Mouse (Mus musculus) testis, adult 2 months (tissue): ENCODE measurements at regions not wholly inside any gene's neighbourhood (a gene's known extent, or its start where the extent isn't known, plus 50 kb on each side); places are given as distances from the start of the nearest gene placed in this dataset.

ENCODE experiments used
- H3K27ac ChIP-seq: fragments of 200-500 bp; 2 replicates; pipeline ENCODE4 v1.5.1; 2012; ENCODE audit warnings: low read depth, low read length; ENCODE audit not compliant: control insufficient read depth, insufficient read depth
- H3K27me3 ChIP-seq: fragments of 200-500 bp; 2 replicates; pipeline ENCODE4 v1.6.1; 2012; ENCODE audit warnings: mild to moderate bottlenecking, low read length, moderate library complexity; ENCODE audit not compliant: control insufficient read depth, insufficient read depth
- H3K36me3 ChIP-seq: fragments of 200-500 bp; 2 replicates; pipeline ENCODE4 v1.6.1; 2012; ENCODE audit warnings: mild to moderate bottlenecking, low read length; ENCODE audit not compliant: control insufficient read depth, insufficient read depth
- H3K4me1 ChIP-seq: fragments of 200-500 bp; 2 replicates; pipeline ENCODE4 v1.6.1; 2012; ENCODE audit warnings: low read length; ENCODE audit not compliant: control insufficient read depth, insufficient read depth
- H3K4me3 ChIP-seq: fragments of 200-500 bp; 2 replicates; pipeline ENCODE4 v1.5.1; 2012; ENCODE audit warnings: low read depth, mild to moderate bottlenecking, low read length, moderate library complexity, mixed read lengths; ENCODE audit not compliant: control insufficient read depth
- CTCF ChIP-seq: fragments of 200-500 bp; IDR thresholded peaks from 2 replicates; pipeline ENCODE4 v1.5.1; 2012; ENCODE audit warnings: low read depth, mild to moderate bottlenecking, inconsistent platforms, low read length, moderate library complexity; ENCODE audit not compliant: control insufficient read depth, insufficient read depth, insufficient replicate concordance
- POLR2A ChIP-seq: fragments of 200-500 bp; IDR thresholded peaks from 2 replicates; pipeline ENCODE4 v1.6.1; 2012; ENCODE audit warnings: low read depth, mild to moderate bottlenecking, inconsistent platforms, low read length, moderate library complexity; ENCODE audit not compliant: control insufficient read depth

DNA sequence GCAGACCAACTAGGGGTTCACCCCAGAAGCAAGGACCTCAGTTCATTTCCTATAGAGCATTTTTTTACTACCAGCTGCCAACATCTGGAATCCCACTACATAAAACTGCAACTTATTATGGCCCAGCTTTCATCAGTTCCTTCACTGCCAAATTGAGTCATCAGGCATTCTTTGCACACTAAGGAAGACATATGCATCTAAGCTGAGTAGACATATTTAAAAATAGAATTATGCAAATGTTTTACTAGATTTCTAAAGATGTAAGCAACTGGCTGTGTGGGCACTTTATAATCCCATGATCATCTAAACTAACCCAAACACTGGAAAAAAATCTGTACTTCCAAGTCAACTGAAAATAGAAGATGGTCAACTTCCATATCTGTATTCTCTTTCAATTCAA is 415.9 kb upstream of the Rarb start:
- no peak overlapping the region for H3K4me3 ChIP-seq
- no peaks in the 10 kb centered on the region for H3K4me1 ChIP-seq
- H3K36me3 ChIP-seq, result no peaks in the 10 kb centered on the region
- no peak overlapping the region for H3K27ac ChIP-seq
- no peaks in the 10 kb centered on the region for H3K27me3 ChIP-seq
- TF ChIP-seq POLR2A (no peak), CTCF (no peak)

DNA sequence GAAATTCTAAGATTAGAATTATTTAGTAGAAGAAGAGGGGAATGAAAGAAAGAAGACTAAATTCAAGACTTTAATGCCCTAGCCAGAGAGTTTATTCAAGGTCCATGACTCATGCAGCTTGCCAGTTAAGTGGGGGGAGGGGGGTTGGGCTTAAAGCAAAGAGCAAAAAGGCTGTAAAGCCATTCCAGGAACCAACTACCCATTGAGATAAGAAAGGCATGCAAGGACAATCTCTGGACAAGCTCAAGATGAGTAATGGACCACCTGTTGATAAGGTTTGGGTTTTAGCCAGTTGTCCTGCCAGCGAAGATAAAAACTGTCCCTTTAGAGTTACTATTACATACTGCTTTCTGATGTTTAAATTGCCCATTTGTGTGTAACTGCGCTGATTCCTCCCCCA is 392.5 kb upstream of the Rarb start:
- H3K27ac ChIP-seq, result no peak overlapping the region
- no peak overlapping the region for H3K4me3 ChIP-seq
- TF ChIP-seq CTCF, result no peak
- TF ChIP-seq POLR2A, result no peak
- H3K36me3 ChIP-seq, result no peaks in the 10 kb centered on the region
- H3K4me1 ChIP-seq, result no peaks in the 10 kb centered on the region
- no peaks in the 10 kb centered on the region for H3K27me3 ChIP-seq

DNA sequence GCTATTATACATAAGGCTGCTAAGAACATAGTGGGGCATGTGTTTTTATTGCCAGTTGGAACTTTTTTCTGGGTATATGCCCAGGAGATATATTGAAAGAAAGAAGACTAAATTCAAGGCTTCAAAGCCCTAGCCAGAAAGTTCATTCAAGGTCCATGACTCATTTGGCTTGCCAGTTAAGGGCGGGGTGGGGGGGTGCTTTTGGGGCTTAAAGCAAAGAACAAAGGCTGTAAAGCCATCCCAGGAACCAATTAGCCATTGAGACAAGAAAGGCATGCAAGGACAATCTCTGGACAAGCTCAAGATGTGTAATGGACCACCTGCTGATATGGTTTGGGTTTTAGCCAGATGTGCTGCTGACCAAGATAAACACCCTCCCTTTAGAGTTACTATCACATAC is 386.7 kb upstream of the Rarb start:
- Histone ChIP-seq H3K4me3 (no peak overlapping the region), H3K36me3 (no peaks in the 10 kb centered on the region), H3K4me1 (no peaks in the 10 kb centered on the region), H3K27me3 (no peaks in the 10 kb centered on the region), H3K27ac (no peak overlapping the region)
- TF ChIP-seq POLR2A (no peak), CTCF (no peak)

DNA sequence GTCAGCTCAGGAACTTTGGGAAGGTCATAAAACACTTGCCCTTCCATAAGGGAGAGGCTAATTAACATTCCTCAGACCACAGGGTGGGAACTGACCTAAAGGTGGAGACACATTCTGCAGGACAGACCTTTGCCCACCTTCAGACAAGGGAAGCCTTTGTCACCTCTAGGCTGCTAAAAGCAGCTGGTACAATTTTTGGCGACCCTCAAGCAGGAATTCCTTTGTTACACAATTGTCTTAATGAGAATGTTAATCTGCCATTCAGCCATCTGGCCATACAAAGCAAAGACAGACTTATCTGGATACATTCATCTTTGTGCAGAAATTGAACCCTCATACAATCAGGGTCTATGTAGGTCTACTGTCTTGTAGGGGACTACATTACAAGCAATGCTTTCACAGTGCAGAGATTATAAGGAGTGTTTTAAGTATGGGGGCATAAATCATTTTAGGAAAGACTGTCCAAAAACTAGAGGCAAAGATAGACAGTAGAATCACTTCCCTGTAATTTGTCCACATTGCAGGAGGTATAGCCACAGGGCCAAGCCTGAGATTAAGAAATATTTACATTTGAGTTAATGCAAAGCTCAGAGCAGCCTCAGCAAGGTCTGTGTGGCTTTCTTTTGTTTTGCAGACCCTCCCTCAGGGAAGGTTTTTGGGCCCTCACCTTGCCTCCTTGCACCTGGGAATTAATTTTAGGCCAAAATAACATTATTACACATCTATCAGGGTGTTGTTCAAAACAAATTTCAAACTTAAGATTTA is 384.5 kb upstream of the Rarb start:
- H3K27ac ChIP-seq, result no peak overlapping the region
- H3K27me3 ChIP-seq, result no peaks in the 10 kb centered on the region
- no peaks in the 10 kb centered on the region for H3K4me1 ChIP-seq
- no peak for TF ChIP-seq POLR2A
- TF ChIP-seq CTCF, result no peak
- no peak overlapping the region for H3K4me3 ChIP-seq
- H3K36me3 ChIP-seq, result no peaks in the 10 kb centered on the region

DNA sequence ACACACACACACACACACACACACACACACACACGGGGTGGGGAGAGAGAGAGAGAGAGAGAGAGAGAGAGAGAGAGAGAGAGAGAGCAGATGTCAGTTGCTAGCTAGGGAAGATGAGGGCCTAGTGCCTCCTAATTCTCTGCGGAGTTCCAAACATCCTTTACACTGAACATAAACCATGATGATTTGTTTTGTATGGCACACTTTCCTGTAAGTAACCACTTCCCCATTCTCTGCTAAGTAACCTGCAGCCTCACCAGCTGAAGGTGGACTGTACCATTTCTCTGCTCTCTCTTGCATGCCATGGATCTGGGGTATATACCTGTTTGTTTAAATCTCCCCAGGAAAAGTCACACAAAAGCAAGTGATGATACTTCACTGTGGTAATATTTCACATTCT is 374.0 kb upstream of the Rarb start:
- Histone ChIP-seq H3K4me3 (no peak overlapping the region), H3K27ac (no peak overlapping the region), H3K4me1 (no peaks in the 10 kb centered on the region), H3K27me3 (no peaks in the 10 kb centered on the region), H3K36me3 (no peaks in the 10 kb centered on the region)
- TF ChIP-seq CTCF (no peak), POLR2A (no peak)

DNA sequence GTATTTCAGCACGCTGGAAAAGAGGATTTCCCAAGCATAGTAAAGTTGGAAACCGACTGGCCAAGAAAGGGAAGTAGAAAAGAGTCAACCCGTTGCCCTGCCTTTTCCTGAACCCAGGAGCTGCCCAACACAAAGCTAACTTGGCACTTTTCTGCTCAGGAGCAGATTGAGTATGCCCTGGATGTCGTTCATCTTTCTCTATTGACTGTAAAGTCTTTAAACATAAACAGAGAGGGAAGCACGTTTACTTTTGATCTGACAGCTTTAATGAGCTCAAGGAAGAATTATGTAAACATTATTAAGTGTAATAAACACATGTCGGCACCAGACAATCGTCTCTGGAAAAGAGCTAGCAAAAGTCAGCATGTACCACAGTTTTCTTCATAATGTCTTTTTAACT is 354.3 kb upstream of the Rarb start:
- Histone ChIP-seq H3K27me3 (no peaks in the 10 kb centered on the region), H3K27ac (no peak overlapping the region), H3K36me3 (no peaks in the 10 kb centered on the region), H3K4me3 (peak overlapping the region; percentile 80), H3K4me1 (peaks cover 8% of the 10 kb centered on the region)
- TF ChIP-seq POLR2A (no peak), CTCF (no peak)

DNA sequence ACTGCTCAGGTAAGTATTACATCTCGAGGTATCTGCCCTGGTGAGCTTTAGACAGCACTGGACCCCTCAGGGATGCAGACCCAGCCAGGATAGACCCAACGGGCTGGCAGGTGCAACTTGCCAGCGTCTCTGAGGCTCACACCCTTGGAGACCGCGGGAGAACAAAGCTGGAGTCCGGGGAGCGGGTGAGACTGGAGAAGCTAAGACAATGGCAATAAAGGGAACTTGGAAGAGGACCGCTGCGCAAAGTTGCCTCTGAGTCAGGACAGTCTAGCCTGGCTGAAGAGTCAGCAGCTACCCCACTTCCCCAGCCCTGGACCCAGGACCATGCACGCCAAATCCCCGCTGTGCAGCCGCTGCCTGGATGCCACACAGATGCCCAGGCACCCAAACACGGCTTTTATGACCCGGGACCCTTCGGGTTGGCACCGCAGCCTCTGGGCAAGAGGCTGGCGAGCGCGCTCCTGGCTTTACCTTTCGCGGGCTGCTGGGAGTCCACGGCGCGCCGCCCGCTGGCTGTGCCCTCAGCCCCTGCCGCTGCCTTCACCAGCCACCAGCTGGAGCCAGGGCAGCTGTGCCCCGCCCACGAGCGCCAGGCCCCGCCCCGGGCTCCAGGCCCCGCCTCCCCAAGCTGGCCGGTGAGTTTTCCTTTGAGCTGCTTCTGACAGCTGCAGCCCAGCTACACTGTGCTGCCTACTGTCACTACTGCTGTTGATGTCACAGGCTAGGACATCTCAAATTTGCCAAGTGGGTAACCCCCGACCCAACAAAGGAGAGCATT is 353.6 kb upstream of the Rarb start:
- TF ChIP-seq POLR2A (no peak), CTCF (no peak)
- Histone ChIP-seq H3K27ac (no peak overlapping the region), H3K36me3 (no peaks in the 10 kb centered on the region), H3K4me1 (peaks cover 8% of the 10 kb centered on the region), H3K27me3 (no peaks in the 10 kb centered on the region), H3K4me3 (peak overlapping the region; percentile 80)
